Mouse (Mus musculus): ENCODE measurements at regions not wholly inside any gene's neighbourhood (a gene's known extent, or its start where the extent isn't known, plus 50 kb on each side); places are given as distances from the start of the nearest gene placed in this dataset.

GRCm38 (mm10) chr9:30766171-30766570, 156.1 kb downstream of the Adamts15 start:
- H3K4me1 ChIP-seq (ENCODE audit: control insufficient read depth, insufficient read depth, low read length): no peaks in the 10 kb centered on the region
- no peaks in the 10 kb centered on the region for H3K36me3 ChIP-seq (ENCODE audit: control insufficient read depth, insufficient read depth, low read length)
- 69% methylated on average over 3 of the region's 3 CpGs for WGBS
- H3K27me3 ChIP-seq (ENCODE audit: control insufficient read depth, insufficient read depth, low read depth, low read length): no peaks in the 10 kb centered on the region
- H3K4me2 ChIP-seq (ENCODE audit: low read length): no peak overlapping the region
- no peak for ATAC-seq
- no peak overlapping the region for H3K27ac ChIP-seq (ENCODE audit: low read length)
- no peak overlapping the region for H3K9ac ChIP-seq (ENCODE audit: low read depth, low read length)
- H3K4me3 ChIP-seq (ENCODE audit: low read depth, low read length): no peak overlapping the region
- H3K9me3 ChIP-seq (replicated peaks; ENCODE audit: control insufficient read depth, low read length, poor library complexity, severe bottlenecking): no peaks in the 10 kb centered on the region

GRCm38 (mm10) chr9:30765017-30765569, 157.2 kb downstream of the Adamts15 start:
- Histone ChIP-seq H3K4me2 (ENCODE audit: low read length) (no peak overlapping the region), H3K27me3 (ENCODE audit: control insufficient read depth, insufficient read depth, low read depth, low read length) (no peaks in the 10 kb centered on the region), H3K4me3 (ENCODE audit: low read depth, low read length) (no peak overlapping the region), H3K9ac (ENCODE audit: low read depth, low read length) (no peak overlapping the region), H3K4me1 (ENCODE audit: control insufficient read depth, insufficient read depth, low read length) (no peaks in the 10 kb centered on the region), H3K9me3 (replicated peaks; ENCODE audit: control insufficient read depth, low read length, poor library complexity, severe bottlenecking) (no peaks in the 10 kb centered on the region), H3K27ac (ENCODE audit: low read length) (no peak overlapping the region), H3K36me3 (ENCODE audit: control insufficient read depth, insufficient read depth, low read length) (no peaks in the 10 kb centered on the region)
- no peak for ATAC-seq
- 76% methylated on average over 7 of the region's 7 CpGs for WGBS

GRCm38 (mm10) chr9:30762913-30763312, 159.3 kb downstream of the Adamts15 start:
- Histone ChIP-seq H3K4me3 (ENCODE audit: low read depth, low read length) (no peak overlapping the region), H3K27me3 (ENCODE audit: control insufficient read depth, insufficient read depth, low read depth, low read length) (no peaks in the 10 kb centered on the region), H3K9me3 (replicated peaks; ENCODE audit: control insufficient read depth, low read length, poor library complexity, severe bottlenecking) (no peaks in the 10 kb centered on the region), H3K36me3 (ENCODE audit: control insufficient read depth, insufficient read depth, low read length) (no peaks in the 10 kb centered on the region), H3K4me2 (ENCODE audit: low read length) (no peak overlapping the region), H3K4me1 (ENCODE audit: control insufficient read depth, insufficient read depth, low read length) (no peaks in the 10 kb centered on the region), H3K9ac (ENCODE audit: low read depth, low read length) (no peak overlapping the region), H3K27ac (ENCODE audit: low read length) (no peak overlapping the region)
- WGBS: 96% methylated on average over 1 of the region's 1 CpGs
- no peak for ATAC-seq

- Histone ChIP-seq H3K4me1 (ENCODE audit: control insufficient read depth, insufficient read depth, low read length) (no peaks in the 10 kb centered on the region), H3K4me3 (ENCODE audit: low read depth, low read length) (no peak overlapping the region), H3K27ac (ENCODE audit: low read length) (no peak overlapping the region), H3K9me3 (replicated peaks; ENCODE audit: control insufficient read depth, low read length, poor library complexity, severe bottlenecking) (no peaks in the 10 kb centered on the region), H3K9ac (ENCODE audit: low read depth, low read length) (no peak overlapping the region), H3K27me3 (ENCODE audit: control insufficient read depth, insufficient read depth, low read depth, low read length) (no peaks in the 10 kb centered on the region), H3K4me2 (ENCODE audit: low read length) (no peak overlapping the region), H3K36me3 (ENCODE audit: control insufficient read depth, insufficient read depth, low read length) (no peaks in the 10 kb centered on the region)
- 95% methylated on average over 3 of the region's 3 CpGs for WGBS
- no peak for ATAC-seq
These were observed 164.1 kb downstream of the Adamts15 start for GRCm38 (mm10) chr9:30758121-30758520.

- Histone ChIP-seq H3K9ac (ENCODE audit: low read depth, low read length) (no peak overlapping the region), H3K27ac (ENCODE audit: low read length) (no peak overlapping the region), H3K9me3 (replicated peaks; ENCODE audit: control insufficient read depth, low read length, poor library complexity, severe bottlenecking) (no peaks in the 10 kb centered on the region), H3K36me3 (ENCODE audit: control insufficient read depth, insufficient read depth, low read length) (no peaks in the 10 kb centered on the region), H3K4me2 (ENCODE audit: low read length) (no peak overlapping the region), H3K27me3 (ENCODE audit: control insufficient read depth, insufficient read depth, low read depth, low read length) (no peaks in the 10 kb centered on the region), H3K4me3 (ENCODE audit: low read depth, low read length) (no peak overlapping the region), H3K4me1 (ENCODE audit: control insufficient read depth, insufficient read depth, low read length) (no peaks in the 10 kb centered on the region)
- no peak for ATAC-seq
- WGBS: 95% methylated on average over 8 of the region's 8 CpGs
These were observed 164.8 kb downstream of the Adamts15 start for GRCm38 (mm10) chr9:30757406-30757805.

- Histone ChIP-seq H3K4me1 (ENCODE audit: control insufficient read depth, insufficient read depth, low read length) (no peaks in the 10 kb centered on the region), H3K9me3 (replicated peaks; ENCODE audit: control insufficient read depth, low read length, poor library complexity, severe bottlenecking) (no peaks in the 10 kb centered on the region), H3K27ac (ENCODE audit: low read length) (no peak overlapping the region), H3K36me3 (ENCODE audit: control insufficient read depth, insufficient read depth, low read length) (no peaks in the 10 kb centered on the region), H3K9ac (ENCODE audit: low read depth, low read length) (no peak overlapping the region), H3K4me3 (ENCODE audit: low read depth, low read length) (no peak overlapping the region), H3K4me2 (ENCODE audit: low read length) (no peak overlapping the region), H3K27me3 (ENCODE audit: control insufficient read depth, insufficient read depth, low read depth, low read length) (no peaks in the 10 kb centered on the region)
- 89% methylated on average over 4 of the region's 4 CpGs for WGBS
- no peak for ATAC-seq
These were observed 165.5 kb downstream of the Adamts15 start for GRCm38 (mm10) chr9:30756796-30757195.

- ATAC-seq: no peak
These were observed 166.7 kb downstream of the Adamts15 start for GRCm38 (mm10) chr9:30755586-30755985.

GRCm38 (mm10) chr9:30754826-30755225, 167.4 kb downstream of the Adamts15 start:
- no peak overlapping the region for H3K4me2 ChIP-seq (ENCODE audit: low read length)
- H3K27me3 ChIP-seq (ENCODE audit: control insufficient read depth, insufficient read depth, low read depth, low read length): no peaks in the 10 kb centered on the region
- no peak for ATAC-seq
- WGBS: 90% methylated on average over 5 of the region's 5 CpGs
- no peaks in the 10 kb centered on the region for H3K36me3 ChIP-seq (ENCODE audit: control insufficient read depth, insufficient read depth, low read length)
- no peak overlapping the region for H3K27ac ChIP-seq (ENCODE audit: low read length)
- H3K4me1 ChIP-seq (ENCODE audit: control insufficient read depth, insufficient read depth, low read length): no peaks in the 10 kb centered on the region
- H3K4me3 ChIP-seq (ENCODE audit: low read depth, low read length): no peak overlapping the region
- H3K9me3 ChIP-seq (replicated peaks; ENCODE audit: control insufficient read depth, low read length, poor library complexity, severe bottlenecking): 0 out of 2 replicates have a peak, but pooled peaks cover 3% of the 10 kb centered on the region
- H3K9ac ChIP-seq (ENCODE audit: low read depth, low read length): no peak overlapping the region

More at GRCm38 (mm10) chr9:30755586-30755985, 166.7 kb downstream of the Adamts15 start:
- Histone ChIP-seq H3K4me2 (ENCODE audit: low read length) (no peak overlapping the region), H3K4me1 (ENCODE audit: control insufficient read depth, insufficient read depth, low read length) (no peaks in the 10 kb centered on the region), H3K9ac (ENCODE audit: low read depth, low read length) (no peak overlapping the region), H3K4me3 (ENCODE audit: low read depth, low read length) (no peak overlapping the region), H3K27ac (ENCODE audit: low read length) (no peak overlapping the region), H3K36me3 (ENCODE audit: control insufficient read depth, insufficient read depth, low read length) (no peaks in the 10 kb centered on the region), H3K27me3 (ENCODE audit: control insufficient read depth, insufficient read depth, low read depth, low read length) (no peaks in the 10 kb centered on the region), H3K9me3 (replicated peaks; ENCODE audit: control insufficient read depth, low read length, poor library complexity, severe bottlenecking) (0 out of 2 replicates have a peak, but pooled peaks cover 3% of the 10 kb centered on the region)
- 85% methylated on average over 1 of the region's 1 CpGs for WGBS

GRCm38 (mm10) chr9:30743471-30743870, 178.8 kb downstream of the Adamts15 start:
- Histone ChIP-seq H3K9ac (ENCODE audit: low read depth, low read length) (no peak overlapping the region), H3K4me3 (ENCODE audit: low read depth, low read length) (no peak overlapping the region)
- 40% methylated on average over 9 of the region's 9 CpGs for WGBS

More at GRCm38 (mm10) chr9:30743471-30743870, 178.8 kb downstream of the Adamts15 start:
- H3K4me2 ChIP-seq (ENCODE audit: low read length): no peak overlapping the region
- no peaks in the 10 kb centered on the region for H3K4me1 ChIP-seq (ENCODE audit: control insufficient read depth, insufficient read depth, low read length)
- no peak for ATAC-seq
- no peaks in the 10 kb centered on the region for H3K36me3 ChIP-seq (ENCODE audit: control insufficient read depth, insufficient read depth, low read length)
- H3K27me3 ChIP-seq (ENCODE audit: control insufficient read depth, insufficient read depth, low read depth, low read length): no peaks in the 10 kb centered on the region
- H3K27ac ChIP-seq (ENCODE audit: low read length): no peak overlapping the region
- no peaks in the 10 kb centered on the region for H3K9me3 ChIP-seq (replicated peaks; ENCODE audit: control insufficient read depth, low read length, poor library complexity, severe bottlenecking)
